Mouse (Mus musculus): Measurements from ENCODE around the gene Kif3b. TPM values are rescaled to one million over a fixed set of nuclear protein-coding genes. Genes with fewer than 3 reads are reported as not detected.
A peak's percentile ranks its signal among the peaks of the same experiment; 100 is the strongest.
"Not testable (repeated sequence)": the region's sequence is repeated elsewhere in the genome, so short reads cannot be mapped to it uniquely, and the experiment has no call there.

The Kif3b gene
- polyA plus RNA-seq, 1 experiment = 35.8 TPM

DNA sequence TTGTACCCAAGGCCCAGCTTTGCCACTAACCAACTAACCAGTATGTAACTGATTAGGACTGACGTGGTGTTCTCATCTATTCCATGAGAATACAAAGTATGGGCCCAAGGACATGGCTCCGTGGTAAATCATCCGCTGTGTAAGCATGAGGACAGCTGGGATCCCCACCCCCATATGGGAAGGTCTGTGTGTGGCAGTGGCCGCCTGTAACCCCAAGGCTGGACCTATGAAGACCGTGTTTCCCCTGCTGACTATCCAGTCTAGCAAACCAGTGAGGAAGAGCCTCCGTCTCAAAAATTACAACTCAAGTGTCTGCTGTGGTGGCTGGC is 16.3 kb upstream of the Kif3b start:
- TF ChIP-seq CTCF (IDR thresholded peaks at IDR 0.05; ENCODE audit: borderline replicate concordance, extremely low read depth, insufficient read depth, insufficient read length) (no peak), POLR2A (IDR thresholded peaks at IDR 0.05; ENCODE audit: borderline replicate concordance, extremely low read depth, insufficient read depth, insufficient read length, poor library complexity, severe bottlenecking) (no peak)
- DNase-seq (ENCODE audit: low read depth) = no peak

DNA sequence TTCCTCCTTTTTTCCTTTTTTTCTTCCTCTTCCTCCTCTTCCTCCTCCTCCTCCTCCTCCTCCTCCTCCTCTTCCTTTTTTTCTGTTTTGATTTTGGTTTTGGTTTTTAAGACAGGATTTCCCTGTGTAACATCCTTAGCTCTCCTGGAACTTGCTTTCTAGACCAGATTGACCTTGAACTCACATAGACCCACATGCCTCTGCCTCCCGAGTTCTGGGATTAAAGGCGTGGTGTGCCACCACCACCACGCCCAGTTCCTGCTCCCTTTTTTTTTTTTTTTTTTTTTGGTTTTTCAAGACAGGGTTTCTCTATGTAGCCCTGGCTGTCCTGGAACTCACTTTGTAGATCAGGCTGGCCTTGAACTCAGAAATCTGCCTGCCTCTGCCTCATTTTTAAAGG is 15.6 kb upstream of the Kif3b start:
- not testable (repeated sequence) for DNase-seq (ENCODE audit: low read depth)

DNA sequence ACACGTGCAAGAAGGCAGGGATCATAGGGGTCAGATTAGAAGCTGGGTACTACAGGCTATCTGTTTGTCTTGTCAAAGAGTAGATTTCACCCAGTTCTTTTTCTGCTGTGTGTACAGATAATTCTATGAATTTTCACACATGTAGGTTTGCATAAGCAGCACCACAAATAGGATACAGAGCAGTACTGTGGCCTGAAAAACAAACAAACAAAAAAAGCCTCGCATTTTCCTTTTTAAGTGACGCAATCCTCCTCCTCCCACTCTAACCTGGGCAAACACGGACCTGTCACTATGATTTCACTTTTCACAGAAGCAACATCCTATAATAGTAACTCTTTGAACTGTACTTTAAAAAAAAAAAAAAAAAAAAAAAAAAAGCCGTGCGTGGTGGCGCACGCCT is 14.8 kb upstream of the Kif3b start:
- TF ChIP-seq CTCF (IDR thresholded peaks at IDR 0.05; ENCODE audit: borderline replicate concordance, extremely low read depth, insufficient read depth, insufficient read length) (no peak), POLR2A (IDR thresholded peaks at IDR 0.05; ENCODE audit: borderline replicate concordance, extremely low read depth, insufficient read depth, insufficient read length, poor library complexity, severe bottlenecking) (no peak)
- DNase-seq (ENCODE audit: low read depth) = no peak

DNA sequence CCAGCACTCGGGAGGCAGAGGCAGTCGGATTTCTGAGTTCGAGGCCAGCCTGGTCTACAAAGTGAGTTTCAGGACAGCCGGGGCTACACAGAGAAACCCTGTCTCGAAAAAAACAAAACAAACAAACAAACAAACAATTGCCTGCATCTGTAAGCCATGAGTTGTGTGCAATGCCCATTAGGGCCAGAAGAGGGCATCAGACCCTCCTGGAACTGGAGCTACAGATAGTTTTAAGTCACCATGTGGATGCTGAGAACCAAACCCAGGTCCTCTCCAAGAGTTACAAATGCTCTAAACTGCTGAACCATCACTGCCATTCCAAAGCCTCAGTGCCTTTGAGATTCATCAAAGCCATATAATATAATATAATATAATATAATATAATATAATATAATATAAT is 14.4 kb upstream of the Kif3b start:
- DNase-seq (ENCODE audit: low read depth) = not testable (repeated sequence)

DNA sequence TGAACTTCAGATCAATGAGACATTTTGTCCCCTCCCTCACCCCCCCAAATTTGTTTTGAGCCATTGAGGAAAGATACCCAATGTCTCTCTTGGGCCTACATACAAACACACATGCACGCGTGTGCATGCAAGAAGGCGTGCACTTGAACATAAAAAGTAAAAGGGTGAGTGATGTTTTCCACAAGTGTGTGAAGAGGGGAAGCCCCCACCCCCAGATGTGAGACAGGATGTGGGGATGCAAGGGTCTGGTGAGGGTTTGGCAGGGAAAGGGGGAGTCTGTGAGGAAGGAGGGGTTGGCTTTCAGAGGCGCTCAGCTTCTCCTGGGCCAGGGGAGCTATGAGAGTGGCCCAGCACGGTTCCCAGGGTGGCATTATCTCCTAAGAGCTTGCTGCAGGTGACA is 12.9 kb upstream of the Kif3b start:
- no peak for TF ChIP-seq CTCF (IDR thresholded peaks at IDR 0.05; ENCODE audit: borderline replicate concordance, extremely low read depth, insufficient read depth, insufficient read length)
- TF ChIP-seq POLR2A (IDR thresholded peaks at IDR 0.05; ENCODE audit: borderline replicate concordance, extremely low read depth, insufficient read depth, insufficient read length, poor library complexity, severe bottlenecking) = no peak

DNA sequence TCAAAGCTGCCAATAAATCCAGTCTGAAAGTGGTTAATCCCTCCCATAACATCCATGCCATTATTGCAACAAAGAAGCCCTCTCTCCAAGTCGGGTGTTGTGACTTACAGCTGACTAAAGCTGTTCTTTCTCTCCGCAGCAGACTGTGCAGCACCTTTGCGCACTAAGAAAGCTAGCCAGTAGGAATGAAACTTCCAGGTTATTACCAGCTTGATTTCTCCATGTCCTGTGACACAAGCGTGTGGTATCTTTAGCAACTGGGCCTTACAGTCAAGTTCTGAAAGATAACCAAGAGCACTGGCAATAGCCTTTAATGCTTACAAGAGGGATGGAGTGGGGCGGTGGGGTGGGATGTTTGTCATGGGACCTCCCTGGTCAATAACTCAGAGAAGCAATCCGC is 7.3 kb upstream of the Kif3b start:
- TF ChIP-seq CTCF (IDR thresholded peaks at IDR 0.05; ENCODE audit: borderline replicate concordance, extremely low read depth, insufficient read depth, insufficient read length) = no peak
- no peak for TF ChIP-seq POLR2A (IDR thresholded peaks at IDR 0.05; ENCODE audit: borderline replicate concordance, extremely low read depth, insufficient read depth, insufficient read length, poor library complexity, severe bottlenecking)
- DNase-seq (ENCODE audit: low read depth) = no peak

More for the DNA sequence above, 12.9 kb upstream of the Kif3b start:
- DNase-seq (ENCODE audit: low read depth) = no peak

DNA sequence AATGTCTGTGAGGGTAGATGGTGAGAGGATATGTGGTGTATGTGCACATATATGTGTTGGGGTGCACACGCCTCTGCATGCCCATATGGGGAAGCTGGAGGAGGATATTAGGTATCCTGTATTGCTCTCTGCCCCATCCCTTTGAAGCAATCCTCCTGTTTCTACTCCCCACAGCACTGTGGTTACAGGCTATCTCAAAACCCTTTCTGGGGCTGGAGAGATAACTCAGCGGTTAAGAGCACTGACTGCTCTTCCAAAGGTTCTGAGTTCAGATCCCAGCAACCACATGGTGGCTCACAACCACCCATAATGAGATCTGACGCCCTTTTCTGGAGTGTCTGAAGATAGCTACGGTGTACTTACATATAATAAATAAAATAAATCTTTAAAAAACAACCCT is 4.7 kb upstream of the Kif3b start:
- DNase-seq (ENCODE audit: low read depth) = no peak
- TF ChIP-seq CTCF (IDR thresholded peaks at IDR 0.05; ENCODE audit: borderline replicate concordance, extremely low read depth, insufficient read depth, insufficient read length) = no peak
- TF ChIP-seq POLR2A (IDR thresholded peaks at IDR 0.05; ENCODE audit: borderline replicate concordance, extremely low read depth, insufficient read depth, insufficient read length, poor library complexity, severe bottlenecking) = no peak

DNA sequence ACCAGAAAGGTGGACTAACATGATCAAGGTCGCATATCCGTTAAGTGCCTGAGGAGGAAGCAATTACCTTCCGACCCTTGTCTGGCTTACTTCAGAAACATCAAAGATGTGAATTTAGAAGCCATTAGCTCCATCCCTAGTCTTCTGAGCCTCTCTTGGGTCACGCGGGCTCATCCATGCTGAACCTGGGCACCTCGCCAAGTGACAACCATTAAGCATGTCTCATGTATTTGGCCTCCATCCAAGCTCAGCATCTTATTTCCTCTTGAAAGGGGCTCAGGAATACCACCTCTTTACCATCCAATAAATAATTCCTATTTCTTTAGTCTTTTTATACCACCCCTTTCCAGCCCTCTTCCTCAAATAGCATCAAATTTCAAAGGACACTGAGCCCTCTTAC is 3.4 kb upstream of the Kif3b start:
- peak; percentile 87 for DNase-seq (ENCODE audit: low read depth)
- TF ChIP-seq POLR2A (IDR thresholded peaks at IDR 0.05; ENCODE audit: borderline replicate concordance, extremely low read depth, insufficient read depth, insufficient read length, poor library complexity, severe bottlenecking) = no peak
- no peak for TF ChIP-seq CTCF (IDR thresholded peaks at IDR 0.05; ENCODE audit: borderline replicate concordance, extremely low read depth, insufficient read depth, insufficient read length)

DNA sequence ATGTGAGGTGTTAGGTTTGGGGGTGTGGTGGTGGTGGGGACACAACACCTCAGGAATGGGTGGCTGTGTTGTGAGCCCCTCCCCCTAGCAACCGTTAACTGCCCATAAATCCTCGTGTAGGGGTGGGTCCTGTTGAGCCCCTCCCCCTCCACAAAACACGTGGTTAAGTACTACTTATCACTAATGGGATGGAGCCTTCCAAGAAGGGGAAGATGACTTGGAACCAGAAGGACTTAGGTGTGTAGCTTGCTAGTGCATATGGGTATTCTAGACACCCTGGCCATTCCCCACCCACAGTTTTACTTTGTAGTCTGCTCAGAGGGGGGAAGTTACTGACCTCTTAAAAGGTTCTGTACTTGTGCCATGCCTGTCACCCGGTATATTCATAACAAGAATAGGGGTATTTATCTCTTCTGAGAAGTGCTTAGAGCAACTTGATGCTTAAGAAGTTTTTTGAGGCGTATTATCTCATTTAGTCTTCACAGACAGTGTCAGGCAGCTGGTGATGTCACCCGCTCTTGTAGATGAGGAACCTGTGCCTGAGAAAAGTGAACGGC is 1.2 kb downstream of the Kif3b start:
- peak; percentile 4 for DNase-seq (ENCODE audit: low read depth)
- TF ChIP-seq CTCF (IDR thresholded peaks at IDR 0.05; ENCODE audit: borderline replicate concordance, extremely low read depth, insufficient read depth, insufficient read length) (no peak), POLR2A (IDR thresholded peaks at IDR 0.05; ENCODE audit: borderline replicate concordance, extremely low read depth, insufficient read depth, insufficient read length, poor library complexity, severe bottlenecking) (no peak)

DNA sequence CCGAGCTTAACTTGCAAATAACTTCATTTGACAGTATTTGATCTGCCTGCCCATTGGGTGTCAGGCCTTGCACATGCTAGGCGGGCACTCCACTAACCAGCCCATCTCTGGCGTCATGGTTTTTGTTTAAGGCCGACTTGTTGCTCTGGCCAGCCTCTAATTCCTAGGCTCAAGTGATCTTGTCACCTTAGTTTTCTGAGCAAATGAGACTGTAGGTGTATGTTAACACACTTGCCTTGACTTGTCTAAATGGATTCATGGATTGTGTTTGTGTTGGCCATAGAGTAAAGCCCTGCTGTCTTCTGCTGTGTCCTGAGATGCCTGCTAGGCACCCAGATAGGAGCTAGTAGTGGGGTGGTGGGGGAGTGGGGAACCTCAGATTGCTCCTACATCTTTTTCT is 4.0 kb downstream of the Kif3b start:
- DNase-seq (ENCODE audit: low read depth) = no peak
- TF ChIP-seq CTCF (IDR thresholded peaks at IDR 0.05; ENCODE audit: borderline replicate concordance, extremely low read depth, insufficient read depth, insufficient read length) (no peak), POLR2A (IDR thresholded peaks at IDR 0.05; ENCODE audit: borderline replicate concordance, extremely low read depth, insufficient read depth, insufficient read length, poor library complexity, severe bottlenecking) (no peak)

DNA sequence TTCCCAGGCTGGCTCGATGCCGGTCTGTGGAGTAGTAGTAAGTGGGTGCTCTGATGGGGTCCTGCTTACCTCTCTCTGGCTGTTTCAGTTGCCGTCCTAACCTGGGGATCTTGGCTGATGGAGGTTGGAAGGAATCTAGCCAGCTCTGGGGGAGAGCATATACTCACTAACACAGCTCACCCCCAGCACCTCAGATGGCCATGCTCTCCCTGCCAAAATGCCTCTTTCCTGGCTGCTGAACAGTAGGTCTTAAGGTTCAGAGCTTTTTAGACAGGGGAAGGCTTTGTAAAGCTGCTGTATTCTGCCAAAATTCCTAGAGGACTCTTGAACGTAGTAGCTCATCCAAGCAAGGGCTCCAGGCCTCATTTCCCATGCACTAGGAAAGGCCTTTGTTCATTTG is 6.6 kb downstream of the Kif3b start:
- DNase-seq (ENCODE audit: low read depth) = peak; percentile 6
- TF ChIP-seq POLR2A (IDR thresholded peaks at IDR 0.05; ENCODE audit: borderline replicate concordance, extremely low read depth, insufficient read depth, insufficient read length, poor library complexity, severe bottlenecking) = no peak
- TF ChIP-seq CTCF (IDR thresholded peaks at IDR 0.05; ENCODE audit: borderline replicate concordance, extremely low read depth, insufficient read depth, insufficient read length) = no peak

DNA sequence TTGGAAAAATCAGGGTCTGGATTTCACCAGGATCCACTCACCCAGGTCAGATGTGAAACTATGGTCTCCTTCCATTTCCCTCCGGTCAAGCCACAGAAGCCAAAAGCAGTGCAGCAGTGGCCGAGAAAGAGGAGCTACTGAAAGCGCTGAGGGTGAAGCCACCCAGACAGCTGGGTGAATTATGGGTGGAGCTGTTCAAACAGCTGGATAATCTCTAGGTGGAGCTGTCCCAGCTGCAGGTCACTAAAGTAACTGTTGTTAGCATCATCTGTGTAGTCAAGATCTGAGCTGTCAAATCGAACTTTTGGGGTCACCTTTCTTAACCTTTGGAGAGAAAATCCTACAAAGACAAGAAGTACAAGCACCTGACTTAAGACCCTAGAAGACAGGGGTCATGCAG is 7.2 kb downstream of the Kif3b start:
- no peak for DNase-seq (ENCODE audit: low read depth)
- TF ChIP-seq POLR2A (IDR thresholded peaks at IDR 0.05; ENCODE audit: borderline replicate concordance, extremely low read depth, insufficient read depth, insufficient read length, poor library complexity, severe bottlenecking) (no peak), CTCF (IDR thresholded peaks at IDR 0.05; ENCODE audit: borderline replicate concordance, extremely low read depth, insufficient read depth, insufficient read length) (no peak)

DNA sequence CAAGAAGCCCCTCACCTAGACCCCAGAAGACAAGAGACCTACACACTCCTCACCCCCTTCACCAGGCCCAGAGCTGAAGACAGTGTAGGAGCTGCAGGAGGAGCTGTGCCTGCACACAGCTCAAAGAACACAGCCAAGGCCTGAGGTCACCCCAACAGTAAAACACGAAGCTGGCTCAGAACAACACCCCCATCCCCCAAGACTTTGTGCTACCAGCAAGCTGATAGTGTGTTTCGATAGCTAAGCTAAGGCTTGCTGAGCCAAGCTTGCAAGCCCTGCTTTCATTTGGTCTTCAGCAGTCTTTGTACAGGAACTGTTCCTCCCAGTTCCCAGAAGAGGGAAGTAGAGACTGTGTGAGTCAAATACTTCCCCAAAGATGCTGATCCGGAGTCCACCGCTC is 7.7 kb downstream of the Kif3b start:
- no peak for TF ChIP-seq CTCF (IDR thresholded peaks at IDR 0.05; ENCODE audit: borderline replicate concordance, extremely low read depth, insufficient read depth, insufficient read length)

More for the DNA sequence above, 7.7 kb downstream of the Kif3b start:
- no peak for DNase-seq (ENCODE audit: low read depth)

All from brain, embryonic 14.5 days (tissue).